Mouse (Mus musculus) adrenal gland (tissue): ENCODE data around the gene Psmc2.

Source experiments
- intact Hi-C: fragments of 180-260 bp; cut with DNase I; formaldehyde crosslinking; loops from one replicate; pipeline ENCODE4 v1.15.1; 2025

Psmc2 gene

GRCm38 (mm10) chr5:21802907-21803306 lies 17.8 kb downstream of the Psmc2 start:
- intact Hi-C loops: no loop called here

GRCm38 (mm10) chr5:21803691-21804188 lies 18.7 kb downstream of the Psmc2 start:
- intact Hi-C loops: no loop called here

GRCm38 (mm10) chr5:21804837-21805236 lies 19.8 kb downstream of the Psmc2 start:
- intact Hi-C loops: no loop called here

GRCm38 (mm10) chr5:21810924-21811323 lies 25.8 kb downstream of the Psmc2 start:
- intact Hi-C loops: no loop called here

- intact Hi-C loops: no loop called here
These were observed 28.9 kb downstream of the Psmc2 start for GRCm38 (mm10) chr5:21813994-21814393.

GRCm38 (mm10) chr5:21826370-21826769 lies 41.3 kb downstream of the Psmc2 start:
- intact Hi-C loops: no loop called here

GRCm38 (mm10) chr5:21827643-21828042 lies 42.6 kb downstream of the Psmc2 start:
- intact Hi-C loops: no loop called here

- intact Hi-C loops: no loop called here
These were observed 43.8 kb downstream of the Psmc2 start for GRCm38 (mm10) chr5:21828855-21829254.

GRCm38 (mm10) chr5:21831761-21832160 lies 46.7 kb downstream of the Psmc2 start:
- intact Hi-C loops: no loop called here

GRCm38 (mm10) chr5:21844676-21845075 lies 59.6 kb downstream of the Psmc2 start:
- intact Hi-C loops: no loop called here

- intact Hi-C loops: no loop called here
These were observed 61.7 kb downstream of the Psmc2 start for GRCm38 (mm10) chr5:21846616-21847290.

GRCm38 (mm10) chr5:21847438-21847837 lies 62.4 kb downstream of the Psmc2 start:
- intact Hi-C loops: no loop called here

GRCm38 (mm10) chr5:21851679-21852340 lies 66.7 kb downstream of the Psmc2 start:
- intact Hi-C loops: no loop called here
